Mouse (Mus musculus) cerebellum, adult (tissue): ENCODE measurements around the gene Aif1.

Experiments
- ATAC-seq: cut with Nextera tagmentation; 2 replicates; pipeline ENCODE4 v1.9.2; 2017; ENCODE audit warnings: mild to moderate bottlenecking, moderate library complexity, mixed read lengths; ENCODE audit not compliant: insufficient number of reproducible peaks, low FRiP score, low TSS enrichment

The Aif1 gene

DNA sequence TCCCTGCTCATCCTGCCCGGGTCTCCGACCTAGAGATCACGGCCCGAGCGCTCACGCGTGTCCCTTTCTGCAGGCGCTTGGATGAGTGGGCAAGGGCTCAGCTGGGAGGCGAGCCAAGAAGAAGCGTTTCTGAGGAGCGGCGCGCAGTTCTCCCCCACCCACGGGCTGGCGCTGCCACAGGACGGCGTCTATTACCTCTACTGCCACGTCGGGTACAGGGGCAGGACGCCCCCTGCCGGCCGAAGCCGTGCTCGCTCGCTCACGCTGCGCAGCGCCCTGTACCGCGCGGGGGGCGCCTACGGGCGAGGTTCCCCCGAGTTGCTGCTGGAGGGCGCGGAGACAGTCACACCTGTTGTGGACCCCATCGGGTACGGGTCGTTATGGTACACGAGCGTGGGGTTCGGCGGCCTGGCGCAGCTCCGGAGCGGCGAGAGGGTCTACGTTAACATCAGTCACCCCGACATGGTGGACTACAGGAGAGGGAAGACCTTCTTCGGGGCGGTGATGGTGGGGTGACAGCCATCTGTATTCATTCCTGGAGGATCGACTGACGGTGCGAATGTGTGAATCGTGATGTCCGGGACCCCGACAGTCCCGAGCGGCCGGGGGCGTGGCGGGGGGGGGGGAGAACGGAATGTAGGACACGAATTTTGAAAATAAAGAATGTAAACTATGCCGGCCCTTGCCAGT, 19.9 kb upstream of the Aif1 start:
- no peak for ATAC-seq

DNA sequence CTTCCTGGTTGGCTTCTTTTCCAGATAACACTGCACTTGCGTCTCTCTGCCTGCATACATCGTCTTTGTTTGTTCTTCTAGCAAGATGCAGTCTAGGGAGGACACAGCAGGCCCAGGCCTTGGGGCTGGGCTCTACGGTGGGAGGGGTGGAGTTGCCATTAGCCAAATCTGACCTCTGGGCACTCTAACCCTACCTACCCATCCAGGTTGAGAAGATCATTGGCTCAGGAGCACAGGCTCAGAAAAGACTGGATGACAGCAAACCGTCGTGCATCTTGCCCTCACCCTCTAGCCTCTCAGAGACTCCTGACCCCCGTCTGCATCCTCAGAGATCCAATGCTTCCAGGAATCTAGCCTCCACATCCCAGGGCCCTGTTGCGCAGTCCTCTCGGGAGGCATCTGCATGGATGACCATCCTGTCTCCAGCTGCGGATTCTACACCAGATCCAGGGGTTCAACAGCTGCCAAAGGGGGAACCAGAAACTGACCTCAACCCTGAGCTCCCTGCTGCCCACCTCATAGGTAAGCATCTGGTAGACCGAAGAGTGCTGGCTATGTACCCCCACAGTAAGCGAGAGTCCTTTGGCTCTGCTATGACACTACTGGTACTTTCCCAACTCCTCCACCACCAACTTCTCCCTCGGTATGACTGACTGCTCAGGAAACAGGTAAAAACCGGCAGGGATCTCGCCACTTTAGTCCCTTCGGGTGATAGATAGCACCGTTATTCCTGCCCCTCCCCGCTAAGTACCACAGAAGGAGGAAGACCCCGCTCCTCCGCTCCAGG, 19.2 kb upstream of the Aif1 start:
- no peak for ATAC-seq

DNA sequence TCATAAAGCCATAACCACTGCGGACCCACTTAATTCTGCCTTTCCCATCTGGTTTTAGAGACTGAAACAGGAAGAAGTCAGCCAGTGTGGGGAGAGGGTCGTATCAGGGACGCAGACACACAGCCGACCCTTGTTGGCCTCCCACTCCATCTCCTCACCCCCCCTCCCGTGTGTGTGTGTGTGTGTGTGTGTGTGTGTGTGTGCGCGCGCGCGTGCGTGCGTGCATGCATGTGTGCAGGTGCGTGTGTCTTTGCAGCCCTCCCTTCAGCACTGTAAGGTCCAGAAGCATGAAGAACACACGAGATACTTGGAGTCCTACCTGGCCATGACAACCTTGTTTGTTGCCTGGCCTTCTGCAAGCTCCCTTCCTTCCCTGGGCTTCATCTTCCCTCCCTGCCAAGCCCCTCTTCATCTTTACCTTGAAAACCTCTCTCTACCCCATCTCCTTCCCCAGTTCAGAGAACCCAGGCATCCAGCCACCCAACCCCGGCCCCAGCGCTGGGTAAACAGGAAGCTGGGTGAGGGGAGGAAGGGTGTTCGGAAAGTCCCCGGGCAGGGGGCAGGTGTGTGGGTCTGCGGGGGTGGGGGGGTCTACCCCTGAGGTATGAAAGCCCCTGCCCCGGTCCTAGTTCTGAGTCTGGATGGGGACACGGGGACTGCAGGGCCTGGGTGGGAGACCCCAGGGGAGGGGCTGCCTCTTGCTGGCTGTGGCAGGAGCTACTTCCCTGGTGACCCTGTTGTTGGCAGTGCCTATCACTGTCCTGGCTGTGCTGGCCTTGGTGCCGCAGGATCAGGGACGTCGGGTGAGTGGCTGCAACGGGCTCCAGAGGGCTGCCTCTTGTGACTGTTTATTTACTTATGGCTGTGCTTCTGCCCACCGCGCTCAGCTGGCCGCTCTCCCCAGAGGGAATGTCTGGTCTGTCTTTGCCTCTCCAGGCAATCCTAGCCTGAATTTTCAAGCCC, 18.3 kb upstream of the Aif1 start, which contains the start of gene Ltb:
Gene Ltb, plus strand, starts transcription at position 559 of the 963 bp plus-strand sequence.
- ATAC-seq, result no peak

DNA sequence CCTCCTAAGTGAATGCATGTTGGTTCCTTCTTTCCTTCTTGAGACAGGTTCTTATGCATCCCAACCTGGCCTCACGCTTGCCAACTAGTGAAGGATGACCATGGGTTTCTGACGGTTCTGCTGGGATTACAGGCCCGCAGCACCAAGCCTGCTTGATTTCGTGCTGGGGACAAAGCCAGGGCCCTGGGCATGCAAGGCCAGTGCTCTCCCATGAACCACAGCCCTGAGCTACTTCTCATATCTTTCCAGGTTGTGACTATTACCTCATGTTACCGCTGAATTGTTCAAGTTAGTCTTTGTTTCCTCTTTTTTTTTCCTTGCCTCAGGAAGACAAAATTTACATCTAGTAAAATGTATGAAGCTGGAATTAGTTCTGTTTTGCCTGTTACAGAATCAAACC, 17.1 kb upstream of the Aif1 start:
- ATAC-seq, result no peak

DNA sequence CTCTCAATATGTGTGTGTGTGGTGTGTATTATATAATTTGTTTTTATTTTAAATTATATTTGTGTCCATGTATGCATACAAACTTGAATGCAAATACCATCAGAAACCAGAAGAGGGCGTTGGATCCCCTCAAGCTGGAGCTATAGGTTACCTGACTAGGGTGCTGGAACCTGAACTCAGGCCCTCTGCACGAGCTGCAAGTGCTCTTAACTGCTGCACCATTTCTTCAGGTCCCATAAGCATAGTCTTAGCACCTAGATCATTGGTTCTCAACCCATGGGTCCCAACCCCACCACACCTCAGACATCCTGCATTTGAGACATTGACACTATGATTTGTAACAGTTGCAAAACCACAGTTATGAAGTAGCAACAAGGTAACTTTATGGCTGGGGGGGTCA, 15.9 kb upstream of the Aif1 start:
- ATAC-seq, result no peak

DNA sequence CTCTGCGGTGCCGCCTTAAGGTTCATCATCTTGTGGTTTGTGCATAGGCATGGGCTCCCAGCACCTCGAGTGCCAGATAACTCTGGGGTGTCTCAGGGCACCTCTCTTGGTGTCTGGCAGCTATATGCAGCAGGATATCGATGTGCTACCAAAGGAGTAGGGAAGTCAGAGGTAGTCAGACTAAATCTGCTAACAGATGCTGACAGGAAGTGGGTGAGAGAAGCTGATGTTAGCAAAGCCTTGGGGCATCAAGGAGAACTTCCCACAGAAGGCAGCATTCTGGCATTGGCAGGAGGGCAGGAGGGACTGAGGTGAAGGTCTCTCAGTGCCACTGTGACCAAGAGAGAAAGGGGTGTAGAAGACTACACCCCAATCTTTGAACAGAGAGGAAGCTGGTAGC, 14.2 kb upstream of the Aif1 start:
- ATAC-seq, result no peak

DNA sequence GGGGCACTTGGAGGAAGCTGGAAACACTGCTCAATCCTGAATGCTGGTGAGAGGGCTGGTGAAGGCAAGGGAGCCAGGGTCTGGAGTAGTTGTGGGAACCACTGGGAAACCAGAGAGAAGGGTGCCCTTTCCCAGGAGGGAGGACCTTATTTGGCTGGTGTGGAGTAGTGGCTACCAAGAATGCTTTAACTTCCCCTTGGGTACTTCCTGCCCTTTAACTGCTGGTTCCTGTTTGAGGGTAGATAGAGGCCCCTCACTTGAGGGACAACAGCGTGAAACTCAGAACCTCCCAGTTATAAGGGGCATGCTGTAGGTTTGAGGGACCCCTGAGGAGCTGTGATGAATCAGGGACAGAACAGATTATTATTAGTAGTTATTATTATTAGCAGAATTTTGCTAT, 13.3 kb upstream of the Aif1 start:
- no peak for ATAC-seq

DNA sequence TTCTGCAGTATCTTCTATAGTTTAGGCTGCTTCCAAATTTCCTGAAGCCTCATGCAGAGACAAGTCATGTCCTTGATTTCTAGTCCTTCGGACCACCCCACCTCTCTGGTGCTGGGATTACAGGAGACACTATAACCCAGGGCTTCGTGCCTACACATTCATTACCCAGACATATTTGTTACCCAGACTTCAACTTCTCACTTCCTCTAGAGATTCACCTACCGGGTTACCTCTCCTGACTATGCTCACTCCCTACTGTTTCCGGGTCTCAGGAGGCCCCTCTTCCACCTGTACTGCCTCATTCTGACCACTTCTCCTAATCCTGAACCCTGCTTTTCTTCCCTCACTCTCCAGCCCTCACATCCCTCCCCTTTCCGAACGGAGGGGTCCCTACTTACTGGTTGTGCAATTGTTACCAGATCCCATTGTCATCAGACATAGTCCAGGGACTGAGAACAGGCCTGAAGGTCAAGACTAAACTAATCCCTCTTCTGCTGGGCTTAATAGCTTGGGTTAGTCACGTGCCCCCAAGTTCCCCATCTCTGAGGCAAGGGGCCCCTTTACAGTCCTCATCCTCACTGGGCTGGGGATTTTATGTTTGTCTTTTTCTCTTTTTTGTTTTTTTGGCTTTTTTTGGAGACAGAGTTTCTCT, 12.2 kb upstream of the Aif1 start, which contains the start of gene Lst1:
Gene Lst1, minus strand, starts transcription at position 481 of the 652 bp plus-strand sequence.
- ATAC-seq, result no peak

DNA sequence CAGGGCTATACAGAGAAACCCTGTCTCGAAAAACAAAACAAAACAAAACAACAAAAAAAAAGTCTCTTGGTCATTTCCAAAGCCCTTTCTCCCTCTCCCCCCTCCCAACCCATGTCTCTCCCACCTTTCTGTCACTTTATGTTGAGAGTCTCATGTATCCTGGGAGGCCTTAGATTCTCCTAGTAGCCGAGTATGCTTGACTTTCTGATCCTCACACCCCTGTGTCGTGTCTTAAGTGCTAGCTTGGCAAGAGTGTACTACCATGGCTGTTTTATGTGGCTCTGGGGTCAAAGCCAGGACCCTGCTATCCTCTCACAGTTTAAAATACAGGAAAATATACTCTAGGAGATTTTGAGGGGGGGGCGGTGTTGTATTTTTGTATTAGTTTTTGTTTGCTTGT, 11.5 kb upstream of the Aif1 start:
- no peak for ATAC-seq

DNA sequence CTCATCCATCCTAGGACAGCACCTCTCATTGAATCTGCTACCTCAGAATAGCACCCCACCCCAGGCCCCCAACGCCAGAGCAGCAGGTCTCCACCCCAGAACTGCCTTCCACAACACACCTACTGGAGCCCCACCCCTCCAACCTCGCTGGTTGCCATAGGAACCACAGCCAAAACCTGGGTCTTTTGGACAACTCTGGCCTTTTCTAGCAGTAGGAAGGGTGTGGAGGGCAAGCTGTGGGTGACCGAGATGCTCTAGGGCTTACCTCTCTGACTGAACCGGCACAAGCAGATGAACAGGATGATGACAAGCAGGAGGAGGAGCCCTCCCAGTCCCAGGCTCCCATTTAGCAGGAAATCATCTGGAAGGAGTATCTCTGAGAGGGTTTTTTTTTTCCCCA, 10.8 kb upstream of the Aif1 start:
- no peak for ATAC-seq

DNA sequence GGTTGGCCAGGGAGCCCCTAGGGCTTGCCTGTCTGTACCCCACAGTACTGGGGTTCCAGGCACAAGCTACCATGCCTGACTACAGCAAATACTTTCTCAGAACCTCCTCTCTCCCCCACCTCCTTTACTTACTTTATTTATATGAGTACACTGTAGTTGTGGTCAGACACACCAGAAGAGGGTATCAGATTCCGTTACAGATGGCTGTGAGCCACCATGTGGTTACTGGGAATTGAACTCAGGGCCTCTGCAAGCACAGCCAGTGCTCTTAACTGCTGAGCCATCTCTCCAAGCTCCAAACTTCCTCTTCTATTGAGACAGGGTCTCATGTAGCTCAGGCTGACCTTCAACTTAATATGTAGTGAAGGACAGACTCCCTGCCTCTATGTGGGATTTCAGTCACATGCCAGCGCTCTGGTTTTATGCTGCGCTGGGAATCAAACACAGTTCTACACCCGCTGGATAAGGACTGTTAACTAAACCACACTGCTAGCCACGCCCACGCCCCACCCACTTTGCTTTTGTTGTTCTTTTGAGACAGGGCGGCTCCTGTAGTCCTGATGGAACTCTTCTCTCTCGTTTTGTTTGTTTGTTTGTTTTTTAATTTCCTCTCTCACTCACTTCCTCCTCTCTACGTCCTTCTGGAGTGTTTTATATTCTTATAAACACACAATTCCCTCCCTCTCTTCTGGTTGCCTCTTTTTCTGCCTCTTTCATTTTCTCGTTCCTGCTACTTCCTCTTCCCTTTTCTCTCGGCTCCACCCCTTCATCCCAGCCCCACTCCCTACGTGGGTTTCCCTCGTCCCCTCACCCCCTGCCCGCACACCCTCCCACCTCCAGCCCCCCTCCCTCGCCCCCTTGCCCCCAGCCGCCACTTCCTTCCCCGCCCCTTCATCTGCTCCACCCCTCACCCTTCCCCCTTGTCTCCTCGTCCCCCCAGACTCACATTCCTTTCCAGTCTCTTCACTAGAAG, 10.1 kb upstream of the Aif1 start:
- no peak for ATAC-seq

DNA sequence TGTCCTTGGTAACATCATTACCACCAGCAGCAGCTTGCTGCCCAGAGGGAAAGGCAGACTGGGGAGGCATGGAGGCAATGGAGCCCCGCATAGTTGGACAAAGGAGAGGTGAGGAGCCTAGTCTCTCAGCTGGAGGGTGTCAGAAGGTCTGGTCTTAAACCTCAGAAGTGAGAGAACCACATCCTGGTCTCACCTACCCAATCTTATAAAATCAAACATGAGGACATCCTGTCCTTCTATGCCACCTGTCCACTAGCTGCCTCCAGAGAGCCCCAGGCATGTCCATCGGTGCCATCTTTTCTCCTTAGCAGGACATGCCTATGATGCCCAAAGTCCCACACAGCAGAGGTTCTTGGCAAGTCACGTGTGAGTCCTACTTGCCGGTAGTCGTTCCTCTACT, 4.2 kb upstream of the Aif1 start:
- ATAC-seq, result no peak

DNA sequence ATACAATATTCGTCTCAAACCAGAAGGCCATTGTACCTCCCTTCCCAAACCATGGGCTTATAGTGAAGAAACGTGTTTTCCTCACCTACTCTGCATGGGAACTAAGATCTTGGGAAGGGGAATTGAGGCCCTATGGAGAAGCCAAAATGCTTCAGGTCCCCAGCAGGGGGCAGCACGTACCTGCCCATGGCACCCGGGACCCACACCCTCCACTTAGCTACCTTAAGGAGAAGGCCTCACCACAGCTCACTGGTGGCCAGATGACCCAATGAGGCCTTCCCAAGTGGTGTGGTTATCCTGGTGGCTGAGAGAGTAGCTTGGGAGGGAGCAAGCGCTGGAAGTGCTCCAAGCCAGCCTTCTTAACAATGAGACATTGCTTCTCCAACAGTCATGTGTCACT, 2.7 kb upstream of the Aif1 start:
- ATAC-seq, result no peak

DNA sequence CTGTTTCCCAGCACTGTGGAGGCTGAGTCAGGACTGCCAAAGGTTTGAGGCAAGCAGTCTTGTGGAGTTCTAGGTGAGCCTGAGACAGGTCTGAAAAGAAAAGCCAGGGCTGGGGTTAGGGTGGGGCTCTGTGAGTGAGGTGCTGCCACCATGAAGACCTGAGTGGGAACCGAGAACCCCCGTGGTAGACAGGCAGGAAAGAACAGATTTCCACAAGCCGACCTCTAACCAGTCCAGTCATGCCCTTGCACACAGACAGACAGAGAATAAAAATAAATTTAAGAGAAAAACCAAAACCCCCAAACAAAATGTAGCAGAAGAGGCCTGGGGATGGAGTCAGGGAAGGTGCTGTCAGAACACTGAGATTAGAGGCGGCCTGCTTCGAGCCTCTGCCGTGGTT, 486 bp downstream of the Aif1 start:
- ATAC-seq, result no peak

DNA sequence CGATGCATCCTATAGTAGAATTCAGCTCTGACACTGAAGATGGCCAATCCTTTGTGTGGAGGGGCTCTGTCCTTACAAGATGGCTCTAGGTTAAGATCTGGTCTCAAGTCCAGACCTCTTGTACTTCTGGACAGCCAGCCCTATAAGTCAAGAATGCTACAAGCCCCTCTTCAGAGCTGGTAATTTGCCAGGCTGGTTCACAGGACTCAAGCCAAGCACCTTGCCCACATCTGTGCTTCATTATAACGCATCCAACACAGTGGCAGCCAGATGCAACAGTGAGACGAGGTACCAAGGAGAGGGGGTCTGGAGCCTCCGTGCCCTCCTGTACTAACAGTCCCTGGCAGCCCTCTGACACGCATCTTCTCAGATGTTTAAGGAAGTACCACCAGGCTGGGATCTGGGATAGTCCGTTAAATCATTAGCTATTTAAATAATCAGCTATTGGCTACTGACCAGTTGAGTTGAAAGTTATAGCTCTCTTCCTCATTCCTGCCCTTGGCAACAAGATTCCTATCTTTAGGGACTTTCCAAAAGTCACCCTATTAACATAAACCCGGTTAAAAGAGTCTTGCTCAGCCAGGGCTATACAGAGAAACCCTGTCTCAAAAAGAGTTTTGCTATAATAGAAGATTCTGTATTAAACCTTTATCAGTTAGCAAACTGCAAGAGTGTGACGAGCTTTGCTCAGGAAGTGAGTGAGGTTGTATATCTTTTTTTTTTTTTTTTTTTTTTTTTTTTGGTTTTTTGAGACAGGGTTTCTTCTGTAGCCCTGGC, 1.5 kb downstream of the Aif1 start:
- no peak for ATAC-seq

DNA sequence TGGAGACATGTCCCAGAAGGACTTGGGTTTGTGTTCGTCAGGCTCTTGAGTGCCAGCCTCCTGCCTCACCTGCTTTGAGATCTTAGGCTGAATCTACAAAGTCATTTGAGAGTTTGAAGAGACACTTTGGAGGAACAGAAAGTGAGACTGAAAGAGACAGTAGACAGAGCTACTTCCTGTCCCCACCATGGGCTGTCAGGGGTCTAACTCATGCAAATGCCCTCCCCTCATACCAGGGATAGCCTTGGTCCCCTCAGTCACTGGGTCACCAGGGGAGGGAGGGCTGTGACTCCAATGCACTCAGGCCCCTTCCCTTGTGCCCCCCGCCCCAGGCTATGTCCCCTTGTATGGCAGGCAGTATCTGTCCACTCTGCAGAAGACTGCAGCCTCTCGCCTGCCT, 2.5 kb downstream of the Aif1 start:
- no peak for ATAC-seq

DNA sequence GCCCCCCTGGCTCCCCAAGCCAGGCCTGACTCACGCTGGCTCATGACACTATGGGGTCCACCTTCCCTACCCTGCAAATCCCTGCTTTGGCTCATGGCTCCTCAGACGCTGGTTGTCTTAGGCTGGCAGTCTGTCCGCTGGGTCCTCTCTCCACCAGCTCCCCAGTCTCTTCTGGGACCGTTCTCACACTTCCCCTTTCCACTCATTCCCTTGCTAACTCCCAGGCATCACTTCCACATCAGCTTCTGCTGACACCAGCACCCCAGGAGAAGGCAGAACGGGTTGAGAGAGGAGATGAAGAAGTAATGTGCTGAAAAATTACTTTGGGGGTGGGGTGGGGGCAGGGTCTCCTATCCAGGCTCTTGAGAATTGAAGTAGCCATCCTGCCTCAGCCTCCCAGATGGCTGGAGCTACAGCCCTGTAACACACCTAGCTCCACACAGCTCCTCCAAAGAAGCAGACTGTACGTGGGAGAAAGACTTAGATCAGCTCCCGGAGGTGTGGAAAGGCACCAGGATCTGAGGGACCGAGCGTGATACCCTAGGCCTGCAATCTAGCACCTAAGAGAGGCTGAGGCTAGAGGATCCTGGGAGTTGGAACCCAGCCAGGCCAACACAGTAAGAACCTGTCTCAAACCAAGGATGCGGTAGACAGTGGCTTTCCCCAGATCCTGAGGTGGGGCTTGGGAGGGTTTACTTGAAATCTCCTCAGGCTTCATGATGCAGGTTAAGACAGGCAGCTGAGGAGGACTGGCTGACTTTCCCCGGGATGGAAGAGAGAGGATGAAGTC, 3.2 kb downstream of the Aif1 start:
- no peak for ATAC-seq
